Mouse (Mus musculus) kidney, adult 2 months (tissue): ENCODE measurements around the gene Olfr1392.

Experiments
- CTCF ChIP-seq: fragments of 200-500 bp; conservative IDR thresholded peaks from 2 replicates; pipeline ENCODE4 v1.5.1; 2011; ENCODE audit warnings: low read depth, mild to moderate bottlenecking, control low read depth, low read length, moderate library complexity, mixed read lengths; ENCODE audit not compliant: insufficient read depth, insufficient read length
- POLR2A ChIP-seq: fragments of 200-500 bp; IDR thresholded peaks from one replicate; pipeline ENCODE4 v1.6.1; 2011; ENCODE audit warnings: low read depth, low read length, control low read depth

- no peak for TF ChIP-seq POLR2A
- TF ChIP-seq CTCF: no peak
Measured at GRCm38 (mm10) chr11:49246523-49246922, 38.6 kb upstream of the Olfr1392 start.
